Mouse (Mus musculus) gastrocnemius, postnatal 25 days (tissue): ENCODE data around the gene Klf7. TPM values are rescaled to one million over a fixed set of nuclear protein-coding genes. Genes with fewer than 3 reads are reported as not detected.

ENCODE experiments used
- DNase-seq: peaks from one replicate; pipeline ENCODE4 v3.0.0; 2022
- total RNA-seq, 2 experiments: library from RNA; stranded (reverse); gene quantifications; 1 replicate in 1 of 2; 2 replicates in 1 of 2; pipeline ENCODE4 v1.2.3; 2021

The Klf7 gene
- total RNA-seq, 2 experiments from 2014 or later = 7.1 to 8.6 TPM

GRCm38 (mm10) chr1:64105181-64105646, 16.9 kb downstream of the Klf7 start:
- DNase-seq = no peak

- DNase-seq = no peak
Observed at GRCm38 (mm10) chr1:64104665-64105064, 17.4 kb downstream of the Klf7 start.

GRCm38 (mm10) chr1:64101331-64101730, 20.8 kb downstream of the Klf7 start:
- DNase-seq = no peak

- DNase-seq = no peak
Observed at GRCm38 (mm10) chr1:64098800-64099199, 23.3 kb downstream of the Klf7 start.

GRCm38 (mm10) chr1:64097640-64098287, 24.3 kb downstream of the Klf7 start:
- DNase-seq = peak; percentile 36

- no peak for DNase-seq
Observed at GRCm38 (mm10) chr1:64093018-64093417, 29.1 kb downstream of the Klf7 start.

- DNase-seq = no peak
Observed at GRCm38 (mm10) chr1:64091591-64091990, 30.5 kb downstream of the Klf7 start.

- no peak for DNase-seq
Observed at GRCm38 (mm10) chr1:64090566-64090965, 31.5 kb downstream of the Klf7 start.

GRCm38 (mm10) chr1:64089691-64090090, 32.4 kb downstream of the Klf7 start:
- DNase-seq = no peak

GRCm38 (mm10) chr1:64088604-64089320, 33.3 kb downstream of the Klf7 start:
- DNase-seq = no peak

- peak; percentile 46 for DNase-seq
Observed at GRCm38 (mm10) chr1:64087657-64088603, 34.2 kb downstream of the Klf7 start.

- DNase-seq = no peak
Observed at GRCm38 (mm10) chr1:64085875-64086274, 36.2 kb downstream of the Klf7 start.

GRCm38 (mm10) chr1:64085361-64085760, 36.7 kb downstream of the Klf7 start:
- DNase-seq = no peak

- DNase-seq = no peak
Observed at GRCm38 (mm10) chr1:64084706-64085105, 37.4 kb downstream of the Klf7 start.

- no peak for DNase-seq
Observed at GRCm38 (mm10) chr1:64081791-64082190, 40.3 kb downstream of the Klf7 start.

GRCm38 (mm10) chr1:64081217-64081616, 40.9 kb downstream of the Klf7 start:
- no peak for DNase-seq

- no peak for DNase-seq
Observed at GRCm38 (mm10) chr1:64080263-64080662, 41.8 kb downstream of the Klf7 start.

- DNase-seq = no peak
Observed at GRCm38 (mm10) chr1:64078747-64079211, 43.3 kb downstream of the Klf7 start.

- DNase-seq = peak; percentile 21
Observed at GRCm38 (mm10) chr1:64078011-64078746, 43.9 kb downstream of the Klf7 start.

GRCm38 (mm10) chr1:64074051-64074450, 48.0 kb downstream of the Klf7 start:
- DNase-seq = no peak

GRCm38 (mm10) chr1:64070947-64071346, 51.1 kb downstream of the Klf7 start:
- no peak for DNase-seq
